Mouse (Mus musculus) right cerebral cortex, postnatal 10 days (tissue): ENCODE data around the gene Hes2.

ENCODE experiments used
- DNase-seq, 2 experiments: peaks; one replicate each; pipeline ENCODE4 v3.0.0; 2021; ENCODE audit warnings: low spot score in 2 of 2

Hes2 gene

DNA sequence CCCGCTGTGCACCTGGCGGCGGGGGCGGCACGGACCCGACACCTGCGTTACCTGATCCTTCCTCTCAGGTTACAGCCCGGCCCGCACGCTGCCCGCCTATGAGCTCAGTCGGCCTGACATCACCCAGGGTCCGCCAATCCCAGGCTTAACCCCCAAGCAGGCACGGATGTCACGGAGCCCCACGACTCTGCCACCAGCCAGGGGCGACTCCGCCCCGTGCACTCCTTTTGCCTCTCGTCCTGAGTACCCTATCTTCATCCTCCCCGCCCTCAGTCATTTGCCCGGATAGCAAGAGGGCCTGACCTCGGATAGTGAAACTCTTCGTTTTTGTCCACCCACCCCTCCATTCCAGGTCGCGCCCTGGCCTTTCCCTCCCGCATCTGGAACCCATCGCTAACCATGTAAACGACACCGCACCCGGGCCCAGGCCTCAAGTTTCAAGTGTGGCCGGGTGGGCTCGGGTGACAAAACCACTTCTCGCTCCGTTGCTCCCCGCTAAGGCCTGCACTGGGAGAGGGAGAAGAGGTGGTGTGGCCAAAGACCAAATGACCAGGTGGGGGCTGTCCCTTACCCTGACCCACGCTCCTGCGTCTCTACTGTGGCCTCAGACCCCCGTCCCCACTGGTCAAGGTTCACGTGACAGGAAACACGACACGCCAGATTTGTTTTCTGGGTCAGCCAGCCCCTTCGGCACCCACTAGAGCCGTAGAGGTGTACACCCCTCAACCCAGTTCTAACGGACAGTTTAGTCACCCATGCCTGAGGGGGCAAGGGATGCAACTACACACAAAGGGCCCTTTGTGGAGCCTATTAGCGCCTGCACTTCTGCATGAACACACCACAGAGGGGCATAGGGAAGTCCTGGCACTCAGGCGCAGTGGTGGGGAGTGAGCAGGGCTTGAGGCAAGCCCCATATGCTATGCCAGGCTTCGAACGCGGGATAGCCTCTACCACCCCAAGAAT, 26.6 kb upstream of the Hes2 start:
- no peak for DNase-seq

- no peak for DNase-seq
Observed at GRCm38 (mm10) chr4:152132772-152133169, 25.9 kb upstream of the Hes2 start.

- no peak for DNase-seq
Observed at GRCm38 (mm10) chr4:152133213-152133612, 25.5 kb upstream of the Hes2 start.

- DNase-seq: no peak
Observed at GRCm38 (mm10) chr4:152134507-152134906, 24.2 kb upstream of the Hes2 start.

DNA sequence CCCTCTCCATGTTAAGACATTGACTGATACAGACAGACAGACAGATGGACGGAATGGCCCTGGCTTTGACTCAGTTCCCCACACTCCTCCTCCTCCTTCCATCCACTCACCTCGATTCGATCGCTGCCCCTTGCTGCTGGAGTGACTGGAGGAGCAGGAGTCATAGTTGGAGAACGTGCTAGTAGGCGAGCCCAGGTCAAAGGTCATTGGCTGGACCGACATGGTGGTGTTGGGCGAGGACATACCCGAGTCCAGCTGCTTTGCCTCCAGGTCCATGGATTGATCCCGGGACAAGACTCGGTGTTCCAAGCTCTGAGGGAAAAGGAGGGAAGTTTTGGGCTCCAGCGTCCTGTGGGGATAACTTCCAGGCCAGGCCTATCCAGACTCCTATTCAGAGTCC, 23.3 kb upstream of the Hes2 start:
- DNase-seq: no peak

- DNase-seq: no peak
Observed at GRCm38 (mm10) chr4:152136112-152136875, 22.4 kb upstream of the Hes2 start.

DNA sequence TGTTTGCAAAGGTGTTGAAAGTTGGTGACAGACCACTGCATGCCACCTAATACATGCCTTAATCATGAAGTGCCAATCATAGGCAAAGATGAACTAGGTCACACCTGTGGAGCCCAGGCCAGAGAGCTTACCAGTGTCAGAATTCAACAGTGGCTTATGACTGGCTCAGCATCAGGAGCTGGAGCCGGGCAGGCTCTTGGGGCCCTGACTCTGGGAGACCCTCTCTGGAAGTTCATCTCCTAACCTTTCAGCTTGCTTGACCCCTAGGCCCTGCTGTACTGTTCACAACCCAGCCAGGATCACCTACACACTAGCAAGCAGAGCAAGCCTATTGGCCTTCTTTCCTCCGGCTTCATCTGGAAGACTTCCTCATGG, 21.8 kb upstream of the Hes2 start:
- no peak for DNase-seq

DNA sequence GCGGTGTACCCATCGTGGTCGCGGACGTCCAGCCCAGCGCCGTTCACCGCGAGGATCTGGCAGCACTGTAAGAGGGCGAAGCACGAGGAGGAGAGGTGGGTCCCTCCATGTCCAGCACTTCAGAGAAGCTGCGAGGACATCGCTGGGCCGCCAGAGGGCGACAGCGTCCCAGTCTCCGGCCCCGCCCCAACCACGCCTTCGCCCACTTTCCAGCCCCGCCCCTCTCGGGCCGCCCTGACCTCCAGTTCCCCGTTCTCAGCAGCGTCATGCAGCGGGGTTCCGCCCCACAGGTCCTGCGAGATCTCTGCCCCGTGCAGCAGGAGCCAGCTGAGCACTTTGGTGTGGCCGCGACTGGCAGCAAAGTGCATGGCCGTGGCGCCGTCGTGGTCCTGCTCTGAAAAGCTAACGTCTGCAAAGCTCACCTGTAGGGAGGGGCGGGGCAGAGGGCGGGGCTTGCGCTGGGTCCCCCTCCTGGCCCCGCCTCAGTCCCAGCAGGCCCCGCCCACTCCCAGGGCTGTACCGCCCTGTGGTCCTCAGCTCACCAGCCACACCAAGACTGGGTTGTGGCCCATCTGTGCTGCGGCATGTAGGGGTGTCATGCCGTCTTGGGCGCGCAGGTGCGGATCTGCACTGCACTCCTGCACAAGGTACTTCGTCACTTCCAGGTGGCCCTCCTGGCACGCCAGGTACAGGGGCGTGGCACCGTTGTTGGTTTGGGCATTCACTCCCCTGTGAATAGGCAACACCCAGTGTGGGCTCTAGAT, 20.0 kb upstream of the Hes2 start:
- peak; percentile 76 to 81 for DNase-seq

DNA sequence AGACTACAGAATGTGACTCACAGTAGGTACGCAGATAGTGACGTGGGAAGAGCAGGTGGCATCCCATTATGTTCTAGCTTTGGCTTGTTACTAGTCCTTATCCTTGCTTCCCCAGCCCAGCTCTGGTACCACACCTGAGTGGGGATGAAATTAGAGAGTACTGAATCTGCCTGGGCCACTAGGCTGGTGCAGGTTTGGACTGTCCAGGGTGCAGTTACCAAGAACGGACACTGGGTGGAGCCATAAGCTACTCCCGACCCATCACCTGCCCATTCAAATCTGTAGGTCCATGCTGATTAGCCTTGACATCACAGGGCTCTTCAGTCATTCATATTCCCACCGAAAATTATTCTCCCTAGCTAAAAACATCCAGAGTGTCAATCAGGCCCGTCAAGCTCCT, 18.2 kb upstream of the Hes2 start:
- DNase-seq: no peak

GRCm38 (mm10) chr4:152141521-152142135, 17.0 kb upstream of the Hes2 start:
- no peak for DNase-seq

- DNase-seq: no peak
Observed at GRCm38 (mm10) chr4:152143632-152144031, 15.0 kb upstream of the Hes2 start.

DNA sequence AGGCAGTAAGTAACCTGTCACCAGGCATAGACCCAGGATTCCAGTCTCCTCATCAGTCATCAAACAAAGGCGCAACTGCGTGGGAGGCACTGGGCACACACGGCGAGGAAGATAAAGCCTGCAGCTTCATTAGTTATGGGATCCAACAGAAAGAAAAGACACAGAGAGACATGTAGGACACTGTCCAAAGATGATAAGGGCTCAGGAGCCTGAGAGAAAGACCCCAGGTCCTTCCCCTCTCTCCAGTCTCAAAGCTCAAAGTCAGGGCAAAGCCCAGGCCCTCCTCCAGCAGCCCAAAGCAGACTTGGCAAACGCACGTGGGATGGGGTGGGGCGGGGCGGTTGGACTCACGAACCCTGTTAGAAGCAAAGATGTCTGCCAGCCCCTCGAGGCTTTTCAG, 13.2 kb upstream of the Hes2 start:
- DNase-seq: no peak

- DNase-seq: no peak
Observed at GRCm38 (mm10) chr4:152146033-152146827, 12.4 kb upstream of the Hes2 start.

DNA sequence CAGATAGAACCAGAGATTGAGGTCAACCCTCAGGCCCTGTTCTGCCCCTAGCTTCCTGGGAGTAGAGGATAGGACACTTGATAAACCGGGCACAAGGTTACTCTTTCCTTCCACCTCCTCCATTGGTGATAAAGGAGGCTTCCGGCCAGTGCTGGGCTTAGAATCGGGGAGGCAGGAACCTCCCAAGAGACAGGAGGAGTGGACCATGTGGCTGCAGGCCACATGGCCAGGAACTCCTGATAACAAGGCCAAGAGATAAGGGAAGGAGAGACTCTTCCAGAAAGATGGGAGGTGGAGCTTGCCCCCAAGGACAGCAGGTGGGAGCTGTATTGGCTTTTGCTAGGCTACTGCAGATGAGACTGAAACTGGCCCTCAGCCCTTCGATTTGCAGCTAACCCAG, 8.1 kb upstream of the Hes2 start:
- no peak for DNase-seq

DNA sequence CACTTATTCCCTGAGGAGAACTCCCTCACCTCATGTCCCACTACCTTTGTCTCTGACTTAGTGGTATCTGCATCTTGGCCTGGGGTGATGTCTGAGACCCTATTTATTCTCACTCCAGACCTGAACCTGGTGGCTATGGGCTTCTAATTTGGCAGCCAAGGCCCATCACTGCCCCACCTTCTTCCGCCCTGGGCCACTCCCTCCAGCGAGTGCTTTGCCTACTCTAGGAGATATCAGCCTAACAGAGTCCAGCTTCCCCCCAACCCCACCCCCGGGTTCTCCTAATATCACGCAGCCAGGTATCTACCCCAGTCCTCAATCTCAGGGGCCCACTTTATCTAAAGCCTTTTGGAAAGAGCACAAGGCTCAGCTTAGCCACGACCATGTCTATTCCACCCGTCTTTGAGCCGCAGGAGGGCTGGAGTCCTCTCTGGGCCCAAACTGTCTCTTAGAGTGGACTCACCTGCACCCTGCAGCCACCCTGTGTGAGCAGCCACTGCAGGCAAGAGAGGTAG, 7.2 kb upstream of the Hes2 start:
- no peak for DNase-seq

DNA sequence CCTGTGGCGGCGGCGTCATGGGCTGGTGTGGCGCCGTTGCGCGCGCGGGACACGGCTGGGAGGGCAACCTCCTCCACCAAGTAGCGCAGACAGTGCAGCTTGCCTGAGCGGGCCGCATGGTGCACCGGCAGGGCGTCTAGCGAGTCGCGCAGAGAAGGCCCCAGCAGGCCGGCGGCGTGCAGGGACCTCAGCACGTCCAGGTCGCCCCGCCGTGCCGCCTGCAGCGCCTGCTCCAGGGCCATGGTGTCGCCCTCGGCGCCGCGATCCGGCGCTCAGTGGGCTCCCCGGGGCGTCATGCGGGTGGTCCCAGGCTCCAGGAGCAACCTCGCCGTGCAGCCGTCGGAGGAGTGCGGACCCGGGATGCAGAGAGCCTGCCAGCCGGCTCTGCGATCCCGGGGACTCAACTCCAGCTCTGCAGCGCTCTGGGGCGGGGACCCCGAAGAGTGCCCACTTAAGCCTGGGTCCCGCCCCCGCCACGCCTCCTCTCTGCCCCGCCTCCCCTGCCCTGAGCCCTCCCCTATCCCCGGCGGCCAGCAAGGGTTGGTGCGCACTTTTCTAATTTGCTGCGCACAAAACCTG, 6.6 kb upstream of the Hes2 start, which contains the start of gene Espn:
Espn (minus strand) TSS at position 406 of the 579 bp plus-strand sequence.
- DNase-seq: no peak

DNA sequence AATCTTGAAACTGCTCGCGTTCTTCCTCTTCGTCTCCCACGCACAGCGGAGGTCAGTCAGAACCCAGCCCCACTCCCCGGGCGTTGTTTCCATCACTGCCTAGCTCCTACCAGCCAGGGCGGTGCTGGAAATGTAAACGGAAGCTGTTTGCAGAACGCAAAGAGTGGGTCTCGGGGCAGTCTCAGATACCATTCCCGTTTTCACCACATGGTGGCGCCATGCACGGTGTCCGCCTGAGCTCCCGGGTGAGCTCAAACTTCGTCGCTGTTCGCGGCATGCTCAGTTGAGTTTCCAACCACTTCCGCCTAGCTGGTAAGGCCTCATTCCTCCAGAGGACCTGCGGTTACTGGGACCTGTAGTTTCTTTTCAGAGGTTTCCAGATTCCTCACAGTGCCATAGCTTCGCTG, 4.9 kb upstream of the Hes2 start:
- DNase-seq: peak; percentile 76 to 86

- DNase-seq: no peak
Observed at GRCm38 (mm10) chr4:152155019-152155418, 3.6 kb upstream of the Hes2 start.

GRCm38 (mm10) chr4:152157779-152158584, 685 bp upstream of the Hes2 start:
- no peak for DNase-seq
